Mouse (Mus musculus) spleen, postnatal 10 days (tissue): Measurements from ENCODE around the gene Sapcd2.

Source experiments
- DNase-seq, 2 experiments: peaks; one replicate each; pipeline ENCODE4 v3.0.0; 2021 to 2022; ENCODE audit warnings: low spot score in 2 of 2

Sapcd2 gene

DNA sequence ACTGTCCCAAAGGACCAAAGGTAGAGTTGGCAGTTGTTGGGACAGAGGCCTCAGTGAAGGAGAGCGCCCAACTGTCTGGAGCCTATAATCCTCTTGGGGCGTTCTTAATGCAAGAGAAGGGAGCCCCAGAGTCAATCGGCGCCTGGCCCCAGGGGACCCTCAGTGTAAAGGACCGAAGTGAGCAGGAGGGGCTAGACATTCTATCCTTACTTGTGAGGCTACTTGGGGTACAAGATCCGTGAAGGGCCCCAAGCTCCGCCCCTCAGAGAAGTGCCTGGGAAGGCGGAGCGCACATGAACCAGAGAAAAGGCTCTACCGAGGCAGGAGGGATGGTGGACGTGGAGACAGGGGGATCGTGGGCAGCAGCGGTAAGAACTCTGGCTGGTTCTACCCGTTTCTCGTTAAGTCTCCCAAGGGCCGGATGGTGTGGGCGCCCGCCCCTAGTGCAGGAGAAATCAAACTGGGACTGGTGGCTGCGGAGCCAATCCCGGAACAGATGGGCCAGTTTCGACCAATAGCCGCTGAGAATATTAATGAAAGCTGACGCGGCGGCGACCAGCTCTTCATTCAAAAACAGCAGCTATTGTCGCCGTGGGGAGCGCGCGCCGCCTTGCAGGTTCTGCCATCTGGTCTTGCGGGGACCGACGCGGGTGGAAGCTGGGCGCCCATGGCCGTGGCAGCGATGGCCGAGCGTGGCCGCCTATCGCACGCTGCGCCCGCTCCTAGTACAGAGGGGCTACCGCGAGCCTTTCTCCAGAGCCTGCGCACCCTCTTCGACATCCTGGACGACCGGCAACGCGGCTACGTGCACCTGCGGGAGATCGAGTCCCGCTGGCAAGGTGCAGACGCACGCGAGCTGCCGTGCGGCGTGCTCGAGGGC is at the start of gene Sapcd2:
Gene Sapcd2, plus strand, starts transcription at position 558 of the 880 bp plus-strand sequence.
- DNase-seq: peak; percentile 78 to 88

DNA sequence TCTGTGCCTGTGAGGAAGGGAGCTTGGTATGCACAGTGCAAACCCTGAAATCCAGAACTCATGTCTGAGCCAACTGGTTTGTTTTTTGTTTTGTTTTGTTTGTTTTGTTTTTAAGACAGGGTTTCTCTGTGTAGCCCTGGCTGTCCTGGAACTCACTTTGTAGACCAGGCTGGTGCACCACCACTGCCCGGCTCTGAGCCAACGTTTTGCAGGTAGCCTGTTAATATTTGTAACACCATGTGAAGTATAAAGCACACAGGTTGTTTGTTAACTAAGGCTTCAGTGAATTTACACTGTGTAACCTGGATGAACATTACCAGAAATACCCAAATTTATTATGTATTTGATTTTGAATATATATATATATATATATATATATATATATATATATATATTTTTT is 46.1 kb upstream of the Sapcd2 start:
- DNase-seq: no peak

DNA sequence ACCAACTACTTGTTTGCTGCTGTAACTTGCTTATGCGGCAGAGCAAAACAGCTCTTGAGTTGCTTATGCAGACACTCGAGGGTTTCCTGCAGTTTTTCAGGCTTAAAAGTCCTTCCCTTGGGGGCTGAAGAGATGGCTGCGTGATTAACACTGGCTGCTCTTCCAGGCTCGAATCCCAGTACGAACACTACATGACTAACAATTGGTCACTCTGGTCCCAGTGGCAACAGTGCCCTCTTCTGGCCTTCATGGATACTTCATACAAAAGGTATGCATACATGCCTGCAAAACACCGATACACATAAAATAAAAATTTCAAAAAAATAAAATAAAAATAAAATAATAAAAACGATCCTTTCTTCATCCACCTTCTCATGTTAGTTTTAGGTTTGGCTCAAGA is 43.7 kb upstream of the Sapcd2 start:
- peak in 1 of 2 experiments; percentile 46 for DNase-seq

DNA sequence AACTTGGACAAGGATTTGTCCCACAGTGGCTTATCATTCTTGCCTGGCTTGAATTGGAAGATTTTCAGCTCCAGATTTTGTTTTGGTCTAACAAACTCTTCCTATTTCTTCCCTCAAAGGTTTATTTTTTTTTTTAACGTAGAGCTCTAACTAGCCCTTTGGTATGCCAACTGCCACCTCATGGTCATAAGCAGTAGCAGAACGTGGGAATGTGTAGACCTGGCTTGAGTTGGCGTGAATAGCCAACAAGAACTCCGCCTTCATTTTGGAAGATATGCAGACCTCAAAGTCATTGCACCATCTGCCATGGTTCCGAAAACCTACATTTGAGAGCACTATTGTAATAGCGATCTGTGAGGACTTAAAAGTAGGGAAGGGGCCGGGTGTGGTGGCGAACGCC is 40.7 kb upstream of the Sapcd2 start:
- DNase-seq: no peak

DNA sequence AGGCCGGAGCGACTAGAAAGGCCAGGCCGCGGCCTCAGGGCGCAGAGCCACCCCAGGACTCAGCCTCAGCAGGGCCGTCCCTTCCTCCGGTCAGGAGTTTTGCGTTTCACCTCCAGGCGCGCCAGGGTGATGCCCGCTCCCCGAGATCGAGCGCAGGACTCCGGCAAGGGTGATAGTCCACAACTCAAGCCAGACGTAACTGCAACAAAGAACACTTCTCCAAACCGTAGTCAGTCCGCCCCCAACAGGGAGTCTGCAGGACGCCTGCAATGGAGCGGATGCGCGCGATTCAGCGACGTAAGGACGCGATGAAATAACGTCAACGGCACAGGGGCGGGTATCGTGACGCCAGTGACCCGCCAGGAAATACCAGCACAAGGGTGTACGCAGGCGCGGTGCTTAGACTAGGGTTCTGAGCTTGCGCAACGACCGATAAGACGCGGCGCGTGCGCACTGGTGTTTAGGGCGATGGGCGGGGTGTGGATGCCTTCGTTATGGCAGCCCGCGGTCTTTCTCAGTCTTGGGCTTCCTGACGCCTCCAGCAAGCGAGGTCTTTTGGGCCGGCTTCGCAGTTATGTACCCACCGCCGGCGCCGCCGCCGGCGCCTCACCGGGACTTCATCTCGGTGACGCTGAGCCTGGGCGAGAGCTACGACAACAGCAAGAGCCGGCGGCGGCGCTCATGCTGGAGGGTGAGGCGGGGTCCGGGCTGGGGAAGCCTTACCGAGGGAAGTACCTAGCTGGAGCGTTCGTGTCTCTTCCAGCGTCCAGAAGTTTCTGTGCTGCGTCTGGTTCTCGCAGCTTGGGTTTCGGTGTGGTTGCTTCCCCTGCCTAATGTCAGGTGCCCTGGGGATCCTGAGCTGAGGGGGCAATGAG is 39.6 kb upstream of the Sapcd2 start, which contains the start of gene Man1b1:
Gene Man1b1, plus strand, starts transcription at position 53 of the 875 bp plus-strand sequence.
- DNase-seq: peak; percentile 99 to 100

DNA sequence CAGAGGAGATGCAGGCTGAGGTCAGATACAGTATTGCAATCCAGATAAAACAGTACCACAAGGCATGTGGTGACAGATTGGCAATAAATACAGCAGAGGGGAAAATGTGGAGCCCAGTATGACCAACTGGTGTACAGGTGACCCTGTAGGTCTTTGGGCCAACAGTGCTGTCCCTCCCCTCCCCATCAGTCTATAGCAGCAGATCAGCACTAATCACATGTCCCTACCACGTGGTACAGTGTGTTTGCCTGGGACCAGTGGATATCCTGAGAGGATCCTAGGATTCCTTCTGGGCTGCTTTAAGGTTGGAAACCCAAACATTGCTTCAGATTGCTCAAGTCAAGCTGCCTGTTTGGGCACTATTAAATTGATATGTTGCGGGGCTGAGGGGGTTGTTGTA is 38.6 kb upstream of the Sapcd2 start:
- no peak for DNase-seq

DNA sequence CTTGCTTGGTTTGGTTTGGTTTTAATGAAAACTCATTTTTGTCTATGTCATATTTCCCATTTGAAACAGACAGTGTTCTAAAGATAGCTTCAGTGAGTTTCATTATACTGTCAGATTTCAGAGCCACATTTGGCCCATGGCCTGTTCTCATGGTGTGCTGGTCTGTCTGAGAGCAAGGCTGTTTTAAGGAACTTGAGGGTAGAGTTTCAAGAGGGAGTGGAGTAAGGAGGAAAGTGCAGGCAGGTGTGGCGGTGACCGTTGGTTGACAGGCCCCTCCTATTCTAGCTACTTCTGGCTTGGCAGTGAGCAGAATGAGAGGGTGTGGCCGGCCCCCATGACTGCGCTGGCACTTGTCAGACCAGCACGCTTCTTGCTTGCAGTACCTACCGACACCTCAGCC is 33.8 kb upstream of the Sapcd2 start:
- no peak for DNase-seq

DNA sequence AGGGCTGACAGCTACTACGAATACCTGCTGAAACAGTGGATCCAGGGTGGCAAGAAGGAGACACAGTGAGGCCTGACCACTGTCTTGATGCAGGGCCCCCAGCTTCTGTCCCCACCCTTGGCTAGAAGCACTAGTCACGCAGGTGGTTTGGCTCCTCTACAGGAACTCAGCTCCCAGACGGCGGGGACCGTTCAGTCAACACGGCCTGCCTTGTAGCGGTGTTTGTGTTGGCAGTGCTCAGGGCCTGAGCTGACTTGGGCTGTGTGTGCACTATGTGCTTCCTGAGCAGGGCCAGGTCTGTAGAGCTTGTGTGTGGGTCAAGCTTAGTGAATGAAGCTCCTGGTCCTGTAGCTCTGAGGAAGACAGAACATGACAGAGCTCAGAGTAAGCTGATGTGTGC is 24.0 kb upstream of the Sapcd2 start:
- DNase-seq: no peak

DNA sequence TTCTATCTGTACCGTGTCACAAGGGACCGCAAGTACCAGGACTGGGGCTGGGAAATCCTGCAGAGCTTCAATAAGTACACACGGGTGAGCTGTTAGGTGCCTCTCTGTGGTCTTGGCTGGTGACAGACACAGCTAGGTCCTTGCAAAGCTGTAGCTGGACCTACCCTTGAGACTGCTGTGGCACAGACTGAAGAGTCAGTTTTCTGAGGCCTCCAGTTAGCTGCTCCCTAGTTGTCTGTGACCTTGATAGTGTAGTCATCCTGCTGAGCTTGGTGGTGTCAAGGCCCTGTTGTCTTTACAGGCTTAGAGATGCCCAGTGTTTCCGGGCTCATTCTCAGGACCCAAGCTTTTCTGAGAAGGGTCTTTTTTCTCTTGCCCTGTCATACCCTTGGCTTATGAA is 22.6 kb upstream of the Sapcd2 start:
- no peak for DNase-seq

DNA sequence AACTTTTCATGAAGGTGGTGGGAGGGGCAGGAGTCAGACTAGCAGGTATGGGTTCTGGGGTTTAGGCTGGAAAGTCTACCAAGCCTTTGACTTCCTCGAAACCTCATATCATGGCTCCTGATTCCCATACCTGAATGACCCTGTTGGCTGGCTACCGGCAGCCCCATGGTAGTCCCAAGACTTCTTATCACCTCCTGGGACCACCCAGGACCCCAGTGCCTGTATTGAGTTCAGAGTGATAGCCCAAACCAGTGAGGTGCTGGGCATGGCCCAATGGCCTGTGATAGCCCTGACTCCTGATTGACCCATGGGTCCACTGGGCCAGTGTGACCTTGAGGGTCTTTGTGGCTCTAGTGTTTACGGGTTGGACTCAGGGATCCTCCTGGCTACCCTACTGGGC is 21.4 kb upstream of the Sapcd2 start:
- no peak for DNase-seq

DNA sequence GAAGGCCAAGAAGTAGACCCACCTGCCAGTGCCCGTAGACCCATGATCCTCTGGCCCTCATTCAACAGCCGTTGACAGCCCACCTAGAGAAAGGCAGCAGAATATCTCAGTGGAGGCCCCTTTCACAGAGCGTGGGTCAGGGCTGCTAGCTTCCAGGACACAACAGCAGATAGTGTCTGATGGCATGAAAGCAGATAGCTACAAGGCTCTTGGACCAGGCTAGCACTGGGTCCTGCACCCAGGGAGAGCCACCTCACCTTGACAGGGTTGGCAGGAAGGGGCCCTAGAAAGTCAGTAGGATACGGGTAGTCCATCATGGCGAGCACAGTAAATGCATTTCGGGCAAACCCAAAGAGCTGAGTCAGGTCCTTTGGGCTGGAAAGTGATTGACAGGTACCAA is 17.9 kb upstream of the Sapcd2 start:
- DNase-seq: no peak

DNA sequence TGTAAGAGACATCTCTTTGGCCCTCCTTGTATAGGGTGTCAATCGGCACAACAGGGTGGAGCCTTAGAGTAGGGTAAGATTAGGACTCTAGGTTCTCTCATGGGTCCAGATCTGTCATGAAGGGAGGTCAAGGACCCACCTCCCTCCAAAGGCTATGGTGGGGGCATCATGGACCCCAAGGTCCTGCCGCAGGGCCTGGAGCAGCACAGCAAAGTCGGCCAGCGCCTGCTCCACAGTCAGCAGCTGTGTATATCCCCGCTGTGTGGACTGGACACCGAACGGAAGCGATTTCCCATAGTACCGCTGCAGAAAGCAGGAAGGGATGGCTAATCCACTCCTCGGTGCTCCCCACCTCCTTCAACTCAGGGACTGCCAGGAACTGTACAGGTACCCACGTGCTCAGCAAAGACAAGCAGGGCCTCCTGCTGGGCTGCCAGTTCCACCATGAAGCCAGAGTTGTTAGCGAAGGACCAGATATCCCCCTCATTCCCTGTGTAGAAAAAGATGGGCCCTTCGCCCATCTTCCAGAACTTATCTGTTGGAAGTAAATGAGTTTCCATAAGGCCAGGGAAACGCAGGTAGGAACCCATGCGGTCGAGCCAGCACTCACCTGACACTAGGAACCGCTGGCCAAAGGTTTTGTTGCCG is 16.6 kb upstream of the Sapcd2 start:
- no peak for DNase-seq

DNA sequence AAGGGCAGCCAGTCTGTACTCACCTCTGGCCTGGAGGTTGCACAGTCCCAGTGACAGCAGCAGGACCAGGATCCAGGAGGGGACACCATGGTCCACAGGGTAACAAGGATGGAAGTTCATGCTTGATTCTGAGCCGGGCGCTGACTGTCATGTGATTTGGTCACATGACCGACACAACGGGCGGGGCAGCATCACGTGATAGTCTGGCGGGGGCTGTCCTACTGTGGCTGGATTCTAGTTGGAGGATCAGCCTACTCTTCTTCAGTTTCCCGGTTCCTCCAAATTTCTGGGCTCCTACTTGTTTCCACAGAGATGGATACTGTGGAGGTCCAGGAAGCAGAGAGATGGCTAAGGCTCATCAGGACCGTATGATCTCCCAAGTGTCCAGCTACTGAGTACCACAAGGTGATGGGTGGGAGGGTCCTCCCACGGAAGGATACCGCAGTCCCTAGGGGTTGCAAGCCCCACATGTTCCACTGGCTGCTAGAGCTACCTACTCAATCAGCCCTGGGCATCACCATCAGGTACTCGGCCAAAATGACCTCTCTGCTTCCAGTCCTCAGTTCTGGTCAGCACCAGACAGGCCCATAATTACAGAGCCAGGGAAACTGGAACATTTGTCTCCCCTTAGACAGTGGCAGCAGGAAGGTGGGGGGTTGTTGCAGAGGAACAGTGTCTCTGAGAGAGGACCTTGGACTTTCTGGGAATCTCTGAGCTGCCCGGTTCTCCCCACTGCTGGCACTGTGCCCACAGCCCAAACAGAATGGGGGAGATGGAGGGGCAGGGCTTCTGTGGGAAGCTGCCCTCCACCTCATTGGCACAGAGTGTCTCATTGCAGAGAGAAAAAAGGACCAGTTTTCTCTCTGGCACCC is 15.7 kb upstream of the Sapcd2 start, which contains the start of gene Dpp7:
Gene Dpp7, minus strand, starts transcription at position 152 of the 872 bp plus-strand sequence.
- peak; percentile 64 to 89 for DNase-seq

DNA sequence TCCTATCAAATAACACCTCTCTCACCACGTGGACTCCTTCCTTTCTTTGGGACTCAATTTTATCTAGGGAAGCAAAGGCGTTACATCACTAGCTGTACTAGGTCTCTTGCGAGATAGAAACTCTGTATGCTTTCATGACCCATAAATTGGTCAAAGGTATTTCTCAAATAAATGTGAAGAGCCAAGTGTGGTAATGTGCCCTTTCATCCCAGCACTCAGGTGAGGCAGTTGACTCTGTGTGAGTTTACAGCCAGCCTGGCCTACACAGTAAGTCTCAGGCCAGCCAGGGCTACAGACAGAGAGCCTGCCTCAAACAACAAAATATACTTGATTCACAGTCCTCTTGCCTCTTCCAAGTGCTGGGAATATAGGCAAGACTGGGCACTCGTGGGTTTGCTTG is 12.3 kb upstream of the Sapcd2 start:
- DNase-seq: no peak

DNA sequence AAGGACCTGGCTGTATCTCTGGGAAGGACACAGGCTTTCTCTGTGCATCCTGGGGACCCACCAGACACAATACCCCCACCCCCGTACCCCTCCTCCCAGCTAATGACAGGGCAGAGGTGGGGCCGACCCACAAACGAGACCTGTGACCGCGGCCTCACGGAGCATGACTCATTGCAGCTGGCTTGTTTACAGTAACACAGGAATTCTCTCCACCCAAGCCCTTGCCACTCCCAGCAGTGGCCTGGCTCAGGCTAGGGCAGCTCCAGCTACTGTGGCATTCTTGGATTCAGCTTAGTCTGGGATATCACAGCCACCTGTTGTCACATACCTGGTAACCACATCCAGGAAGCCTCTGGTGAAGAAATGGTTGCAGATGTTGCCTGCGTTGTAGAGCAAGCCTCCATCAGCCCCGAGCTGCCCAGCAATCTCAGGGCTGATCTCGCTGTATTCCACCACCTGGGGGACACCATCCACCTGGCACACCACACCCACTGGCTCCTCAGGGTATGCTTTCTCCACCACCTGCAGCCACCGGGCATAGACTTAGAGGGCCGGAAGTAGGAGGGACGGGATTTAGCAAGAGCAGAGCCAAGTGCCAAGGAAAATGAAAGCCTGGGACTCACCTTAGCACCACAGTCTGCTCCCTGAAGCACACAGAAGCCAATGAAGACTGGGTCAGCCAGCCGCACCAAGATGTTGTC is 8.5 kb upstream of the Sapcd2 start:
- no peak for DNase-seq

DNA sequence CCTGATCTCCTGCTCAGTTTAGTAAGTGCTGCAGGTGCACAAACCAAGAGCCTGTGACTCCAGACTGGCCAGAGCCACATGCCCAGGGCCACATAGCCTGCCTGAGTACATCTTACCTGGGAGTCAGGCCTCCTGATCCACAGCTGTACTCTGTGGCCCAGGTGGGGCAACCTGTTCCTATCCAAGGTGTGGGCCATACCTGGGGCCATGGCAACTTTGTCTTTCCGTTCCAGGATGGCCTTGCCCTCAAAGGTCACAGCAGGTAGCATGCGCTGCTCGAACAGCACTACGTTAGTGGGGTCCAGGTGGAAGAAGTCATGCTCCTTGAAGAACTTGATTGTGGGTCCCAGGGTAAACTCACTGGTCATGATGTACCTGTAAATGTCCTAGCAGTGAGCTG is 7.8 kb upstream of the Sapcd2 start:
- DNase-seq: no peak

DNA sequence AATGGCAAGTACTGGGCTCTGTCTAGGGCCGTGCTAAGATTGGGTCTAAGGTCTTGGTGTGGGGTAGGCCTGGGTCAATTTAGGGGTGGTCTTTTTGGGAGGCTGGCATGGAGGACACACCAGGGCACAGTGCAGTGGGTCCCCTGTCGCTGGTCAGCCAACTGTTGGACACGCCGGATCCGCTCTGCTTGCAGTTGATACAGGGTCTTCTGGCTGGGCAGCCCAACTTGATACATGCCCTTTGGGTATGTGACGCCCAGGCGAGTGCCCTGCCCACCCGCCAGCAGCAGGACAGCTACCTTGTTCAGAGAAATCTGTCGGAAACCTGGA is 7.4 kb upstream of the Sapcd2 start:
- DNase-seq: no peak

DNA sequence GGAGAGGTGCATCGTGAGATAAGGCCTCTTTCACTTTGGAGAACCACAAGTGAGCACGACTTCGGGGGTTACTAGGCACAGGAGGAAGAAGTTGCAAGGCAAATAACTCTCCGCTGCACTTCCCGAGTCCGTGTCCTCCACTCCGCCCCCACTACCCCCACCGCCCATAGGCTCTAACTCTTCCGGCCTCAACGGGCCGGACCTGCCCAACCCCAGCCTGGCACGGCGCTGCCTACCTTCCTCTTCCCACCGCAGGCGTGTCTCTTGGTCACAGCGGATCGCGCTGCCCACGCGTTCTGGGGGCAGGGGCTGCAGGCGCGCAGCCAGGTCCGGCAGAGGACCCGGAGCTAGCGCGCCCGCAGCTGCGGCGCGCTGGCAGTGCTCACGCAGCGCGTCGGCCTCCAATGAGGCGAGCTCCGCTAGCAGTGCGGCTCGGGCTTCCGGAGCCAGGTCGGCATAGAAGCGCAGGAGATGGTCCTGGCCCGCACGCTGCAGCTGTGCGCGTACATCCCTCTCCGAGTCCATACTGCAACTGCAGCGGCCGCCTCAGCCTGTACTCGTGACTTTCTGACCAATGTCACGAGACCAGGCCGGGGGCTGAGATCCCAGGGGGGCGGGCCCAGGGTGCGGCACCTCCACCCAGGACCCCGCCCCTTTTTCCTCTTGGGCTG is 6.9 kb upstream of the Sapcd2 start, which contains the start of gene Uap1l1:
Gene Uap1l1, minus strand, starts transcription at position 592 of the 671 bp plus-strand sequence.
- DNase-seq: peak in 1 of 2 experiments; percentile 69

DNA sequence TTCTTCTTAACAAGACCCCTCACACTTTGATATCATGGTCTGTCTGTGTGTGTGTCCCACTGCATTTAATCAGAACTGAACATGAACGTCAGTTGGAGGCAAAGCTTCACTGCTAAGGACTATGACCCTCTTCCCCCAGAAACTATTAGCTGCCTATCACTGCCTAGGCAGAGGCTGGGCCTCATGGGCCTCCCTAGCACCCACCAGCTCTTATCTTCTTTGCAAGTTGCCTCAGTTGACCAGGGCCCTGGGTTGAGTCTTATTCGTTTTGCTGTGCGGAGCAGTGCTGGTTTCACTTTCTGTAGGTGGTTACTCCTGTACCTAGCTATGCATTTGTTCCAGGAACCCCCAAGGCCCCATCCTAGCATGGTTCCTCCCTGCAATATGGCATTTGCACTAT is 2.1 kb upstream of the Sapcd2 start:
- DNase-seq: no peak
